Mouse (Mus musculus): ENCODE measurements at regions not wholly inside any gene's neighbourhood (a gene's known extent, or its start where the extent isn't known, plus 50 kb on each side); places are given as distances from the start of the nearest gene placed in this dataset.
"Not testable (repeated sequence)": the region's sequence is repeated elsewhere in the genome, so short reads cannot be mapped to it uniquely, and the experiment has no call there.

DNA sequence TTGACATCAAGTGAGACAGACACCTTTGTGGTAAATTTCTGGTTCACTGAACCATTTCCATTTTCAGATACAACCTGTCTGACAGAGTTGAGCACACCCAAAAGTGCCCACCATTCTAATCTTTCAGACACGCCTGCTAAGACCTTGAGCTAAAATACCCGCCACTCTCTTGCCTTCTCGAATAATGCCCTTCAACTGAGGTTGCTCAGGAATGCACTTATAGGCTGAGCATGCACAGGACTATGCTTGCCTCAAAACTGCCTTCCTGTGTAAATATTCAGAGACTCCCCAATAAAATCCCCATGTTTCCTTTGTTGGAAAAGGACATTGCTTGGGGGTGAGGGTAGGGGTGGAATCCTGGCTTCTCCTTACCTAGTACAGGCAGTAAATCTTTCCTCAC lies 115.3 kb downstream of the Sox4 start:
- Histone ChIP-seq H3K27ac (ENCODE audit: insufficient read depth, low read depth) (no peak overlapping the region), H3K79me2 (replicated peaks; ENCODE audit: control insufficient read depth, extremely low read depth, insufficient read depth, poor library complexity, severe bottlenecking) (no peaks in the 10 kb centered on the region), H3K9me3 (replicated peaks; ENCODE audit: low read length) (no peaks in the 10 kb centered on the region), H3K4me2 (ENCODE audit: insufficient read depth, low read depth, poor library complexity, severe bottlenecking) (no peak overlapping the region), H3K4me1 (ENCODE audit: control insufficient read depth in 1 of 2, insufficient read depth in 2 of 2) (peaks cover 3 to 7% of the 10 kb centered on the region in 2 experiments; a peak in 2 of 4 replicates), H3K4me3 (replicated peaks in 1 of 3; ENCODE audit: low read depth in 2 of 3, low read length in 2 of 3, poor library complexity in 1 of 3) (no peak overlapping the region), H3K36me3 (replicated peaks in 1 of 2; ENCODE audit: control insufficient read depth in 1 of 2, insufficient read depth in 1 of 2, low read length in 1 of 2) (no peaks in the 10 kb centered on the region), H3K27me3 (replicated peaks) (no peaks in the 10 kb centered on the region), H3K9ac (ENCODE audit: insufficient read depth, low read depth) (no peak overlapping the region)
- dilution Hi-C loops (cut with MboI; ENCODE audit: extremely low pct_ligation_motif_present, extremely low pct_unique_long_range_greater_than_20kb, low sequenced_read_pairs) (no loop called here), in situ Hi-C loops (cut with MboI; ENCODE audit: low pct_ligation_motif_present, low pct_unique_long_range_greater_than_20kb, low sequenced_read_pairs) (no loop called here)
- DNase-seq (ENCODE audit: extremely low read depth), result no peak
- TF ChIP-seq ZMIZ1 (IDR thresholded peaks at IDR 0.05; ENCODE audit: low read depth, low read length) (no peak), TBP (conservative IDR thresholded peaks at IDR 0.05; ENCODE audit: low read depth, low read length) (no peak), NELFE (IDR thresholded peaks at IDR 0.05; ENCODE audit: low read depth, low read length) (no peak), UBTF (IDR thresholded peaks at IDR 0.05; ENCODE audit: low read depth, low read length) (no peak), POLR2A (IDR thresholded peaks at IDR 0.05; ENCODE audit: low read depth, low read length) (no peak), ZC3H11A (IDR thresholded peaks at IDR 0.05; ENCODE audit: low read depth, low read length) (no peak), KAT2A (IDR thresholded peaks at IDR 0.05; ENCODE audit: insufficient replicate concordance, low read length) (no peak), MEF2A (IDR thresholded peaks at IDR 0.05; ENCODE audit: borderline replicate concordance, low read depth, low read length) (no peak), RCOR1 (conservative IDR thresholded peaks at IDR 0.05; ENCODE audit: low read depth, low read length) (no peak), CHD2 (IDR thresholded peaks at IDR 0.05; ENCODE audit: low read length) (no peak), BHLHE40 (IDR thresholded peaks at IDR 0.05; ENCODE audit: low read depth, low read length) (no peak), ELF1 (IDR thresholded peaks at IDR 0.05; ENCODE audit: low read depth, low read length) (no peak), MYC (IDR thresholded peaks at IDR 0.05; ENCODE audit: low read depth, low read length) (no peak), IRF4 (IDR thresholded peaks at IDR 0.05; ENCODE audit: low read depth, low read length) (no peak)

DNA sequence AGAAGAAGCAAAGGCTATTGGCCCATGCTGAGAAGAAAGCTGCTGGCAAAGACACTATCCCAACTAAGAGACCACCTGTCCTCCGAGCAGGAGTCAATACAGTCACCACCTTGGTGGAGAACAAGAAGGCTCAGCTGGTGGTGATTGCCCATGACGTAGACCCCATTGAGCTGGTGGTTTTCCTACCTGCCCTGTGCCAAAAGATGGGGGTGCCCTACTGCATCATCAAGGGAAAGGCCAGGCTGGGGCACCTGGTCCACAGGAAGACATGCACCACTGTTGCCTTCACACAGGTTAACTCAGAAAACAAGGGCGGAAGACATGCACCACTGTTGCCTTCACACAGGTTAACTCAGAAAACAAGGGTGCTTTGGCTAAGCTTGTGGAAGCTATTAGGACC lies 116.3 kb downstream of the Sox4 start:
- H3K4me3 ChIP-seq (replicated peaks in 1 of 3; ENCODE audit: low read depth in 2 of 3, low read length in 2 of 3, poor library complexity in 1 of 3); H3K9me3 ChIP-seq (replicated peaks; ENCODE audit: low read length); H3K27ac ChIP-seq (ENCODE audit: insufficient read depth, low read depth); H3K4me2 ChIP-seq (ENCODE audit: insufficient read depth, low read depth, poor library complexity, severe bottlenecking); DNase-seq (ENCODE audit: extremely low read depth); H3K4me1 ChIP-seq (ENCODE audit: control insufficient read depth in 1 of 2, insufficient read depth in 2 of 2); in situ Hi-C loops (cut with MboI; ENCODE audit: low pct_ligation_motif_present, low pct_unique_long_range_greater_than_20kb, low sequenced_read_pairs); H3K36me3 ChIP-seq (replicated peaks in 1 of 2; ENCODE audit: control insufficient read depth in 1 of 2, insufficient read depth in 1 of 2, low read length in 1 of 2); H3K27me3 ChIP-seq (replicated peaks); H3K9ac ChIP-seq (ENCODE audit: insufficient read depth, low read depth); dilution Hi-C loops (cut with MboI; ENCODE audit: extremely low pct_ligation_motif_present, extremely low pct_unique_long_range_greater_than_20kb, low sequenced_read_pairs); H3K79me2 ChIP-seq (replicated peaks; ENCODE audit: control insufficient read depth, extremely low read depth, insufficient read depth, poor library complexity, severe bottlenecking): not testable (repeated sequence)

DNA sequence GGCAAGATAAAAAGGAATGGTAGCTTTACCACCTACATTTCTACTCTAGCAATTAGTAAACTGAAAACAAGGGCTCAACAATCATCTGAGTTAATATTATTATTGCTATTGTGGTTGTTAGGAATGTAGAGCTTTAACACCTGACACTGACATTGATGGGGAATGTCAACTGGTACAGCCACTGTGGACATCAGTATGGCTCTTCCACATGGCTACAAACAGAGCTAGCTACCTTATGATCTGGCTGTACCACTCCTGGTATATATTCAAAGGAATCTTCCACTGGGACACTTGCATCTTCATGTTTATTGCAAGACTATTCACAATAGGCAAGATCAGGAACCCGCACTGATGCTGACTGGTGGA lies 119.8 kb downstream of the Sox4 start:
- dilution Hi-C loops (cut with MboI; ENCODE audit: extremely low pct_ligation_motif_present, extremely low pct_unique_long_range_greater_than_20kb, low sequenced_read_pairs), result no loop called here
- no peaks in the 10 kb centered on the region for H3K79me2 ChIP-seq (replicated peaks; ENCODE audit: control insufficient read depth, extremely low read depth, insufficient read depth, poor library complexity, severe bottlenecking)
- no peaks in the 10 kb centered on the region for H3K27me3 ChIP-seq (replicated peaks)
- no peaks in the 10 kb centered on the region for H3K36me3 ChIP-seq (replicated peaks in 1 of 2; ENCODE audit: control insufficient read depth in 1 of 2, insufficient read depth in 1 of 2, low read length in 1 of 2)
- H3K9ac ChIP-seq (ENCODE audit: insufficient read depth, low read depth), result no peak overlapping the region
- no peak overlapping the region for H3K4me3 ChIP-seq (replicated peaks in 1 of 3; ENCODE audit: low read depth in 2 of 3, low read length in 2 of 3, poor library complexity in 1 of 3)
- no peak for TF ChIP-seq ETS1 (conservative IDR thresholded peaks at IDR 0.05; ENCODE audit: low read depth, low read length)
- TF ChIP-seq MYC (IDR thresholded peaks at IDR 0.05; ENCODE audit: low read depth, low read length), result no peak
- no peak for TF ChIP-seq MXI1 (IDR thresholded peaks at IDR 0.05; ENCODE audit: low read depth, low read length)
- TF ChIP-seq EP300 (IDR thresholded peaks at IDR 0.05; ENCODE audit: low read length), result no peak
- no peak for TF ChIP-seq MAX (IDR thresholded peaks at IDR 0.05; ENCODE audit: low read length)
- no peak for TF ChIP-seq SMC3 (IDR thresholded peaks at IDR 0.05; ENCODE audit: low read depth, low read length)
- TF ChIP-seq BHLHE40 (IDR thresholded peaks at IDR 0.05; ENCODE audit: low read depth, low read length), result no peak
- no peak for TF ChIP-seq TCF12 (IDR thresholded peaks at IDR 0.05; ENCODE audit: low read depth, low read length)
- no peak for TF ChIP-seq JUND (conservative IDR thresholded peaks at IDR 0.05; ENCODE audit: low read depth, low read length)
- TF ChIP-seq USF1 (IDR thresholded peaks at IDR 0.05; ENCODE audit: low read depth, low read length), result no peak
- no peak overlapping the region for H3K27ac ChIP-seq (ENCODE audit: insufficient read depth, low read depth)
- no peak for DNase-seq (ENCODE audit: extremely low read depth)
- no peak overlapping the region for H3K4me2 ChIP-seq (ENCODE audit: insufficient read depth, low read depth, poor library complexity, severe bottlenecking)
- in situ Hi-C loops (cut with MboI; ENCODE audit: low pct_ligation_motif_present, low pct_unique_long_range_greater_than_20kb, low sequenced_read_pairs), result no loop called here
- H3K9me3 ChIP-seq (replicated peaks; ENCODE audit: low read length), result no peaks in the 10 kb centered on the region
- no peaks in the 10 kb centered on the region for H3K4me1 ChIP-seq (ENCODE audit: control insufficient read depth in 1 of 2, insufficient read depth in 2 of 2)

Measured in CH12.LX (cell line).